Mouse (Mus musculus): ENCODE results near the gene Gm3604. TPM values are rescaled to one million over a fixed set of nuclear protein-coding genes. Genes with fewer than 3 reads are reported as not detected.
"Not testable (repeated sequence)": the region's sequence is repeated elsewhere in the genome, so short reads cannot be mapped to it uniquely, and the experiment has no call there.

The Gm3604 gene
- total RNA-seq (2014; fragmentation: Nextera tagmentation) (17.0 and 18.3 TPM in 2 replicates), total RNA-seq (2017) (9.9 and 10.8 TPM in 2 replicates)

- peak; percentile 93 for ATAC-seq (replicated peaks; ENCODE audit: poor library complexity, severe bottlenecking)
Observed at GRCm38 (mm10) chr13:62382952-62383351, at the start of gene Gm3604. Gene Gm3604 (minus strand): TSS chr13:62383177.

GRCm38 (mm10) chr13:62399206-62399605 lies 16.2 kb upstream of the Gm3604 start:
- not testable (repeated sequence) for ATAC-seq (replicated peaks; ENCODE audit: poor library complexity, severe bottlenecking)

GRCm38 (mm10) chr13:62390076-62390620 lies 7.2 kb upstream of the Gm3604 start:
- not testable (repeated sequence) for ATAC-seq (replicated peaks; ENCODE audit: poor library complexity, severe bottlenecking)

DNA sequence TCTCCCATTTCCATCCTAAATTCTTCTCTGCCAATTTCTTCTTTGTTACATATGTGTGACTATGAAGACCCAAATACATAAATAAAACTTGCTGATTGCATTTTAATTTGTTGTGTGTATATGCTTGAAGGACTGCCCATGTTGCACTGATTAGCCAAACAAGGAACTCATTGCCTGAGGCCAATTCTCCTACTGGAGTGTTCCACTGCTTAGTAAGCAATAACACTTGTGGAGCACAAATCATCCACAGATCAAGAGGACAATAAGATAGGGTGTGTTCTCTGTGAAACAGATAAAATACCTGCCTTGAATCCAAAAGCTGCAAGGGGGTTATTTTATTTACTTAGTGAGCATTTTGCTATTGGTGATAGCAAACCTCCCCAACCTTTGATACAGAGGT lies 51.2 kb downstream of the Gm3604 start:
- no peak for ATAC-seq (replicated peaks; ENCODE audit: poor library complexity, severe bottlenecking)

- ATAC-seq (replicated peaks; ENCODE audit: poor library complexity, severe bottlenecking), result no peak
Observed at GRCm38 (mm10) chr13:62331381-62331780, 51.6 kb downstream of the Gm3604 start.

Other genes with a start within 250 kb of the Gm3604 start
- 6.4 and 14.2 TPM in 2 replicates for gene Gm49359, start 83.7 kb upstream of the Gm3604 start, total RNA-seq (2014; fragmentation: Nextera tagmentation)
- gene Gm49359, start 83.7 kb upstream of the Gm3604 start, total RNA-seq (2017), result 8.9 and 11.7 TPM in 2 replicates
- gene Zfp935, start 175.3 kb upstream of the Gm3604 start, total RNA-seq (2014; fragmentation: Nextera tagmentation), result 0.15 and 6.4 TPM in 2 replicates
- gene Zfp935, start 175.3 kb upstream of the Gm3604 start, total RNA-seq (2017), result not detected in 2 replicates
- gene Zfp934, start 188.0 kb upstream of the Gm3604 start, total RNA-seq (2014; fragmentation: Nextera tagmentation), result 17.5 and 40.6 TPM in 2 replicates
- gene Zfp934, start 188.0 kb upstream of the Gm3604 start, total RNA-seq (2017), result 7.5 and 12.5 TPM in 2 replicates
- gene 6720489N17Rik, start 241.0 kb upstream of the Gm3604 start, total RNA-seq (2014; fragmentation: Nextera tagmentation), result 8.1 and 12.7 TPM in 2 replicates
- 15.8 and 30.5 TPM in 2 replicates for gene 6720489N17Rik, start 241.0 kb upstream of the Gm3604 start, total RNA-seq (2017)

Measured in granulocyte monocyte progenitor cell, adult 5-6 weeks (primary cell).